Mouse (Mus musculus): ENCODE data around the gene Zfp773. TPM values are rescaled to one million over a fixed set of nuclear protein-coding genes. Genes with fewer than 3 reads are reported as not detected.
"Not testable (repeated sequence)": the region's sequence is repeated elsewhere in the genome, so short reads cannot be mapped to it uniquely, and the experiment has no call there.

Zfp773 gene
- polyA plus RNA-seq (2012; rRNA removed): 0.27 TPM in 2 replicates

DNA sequence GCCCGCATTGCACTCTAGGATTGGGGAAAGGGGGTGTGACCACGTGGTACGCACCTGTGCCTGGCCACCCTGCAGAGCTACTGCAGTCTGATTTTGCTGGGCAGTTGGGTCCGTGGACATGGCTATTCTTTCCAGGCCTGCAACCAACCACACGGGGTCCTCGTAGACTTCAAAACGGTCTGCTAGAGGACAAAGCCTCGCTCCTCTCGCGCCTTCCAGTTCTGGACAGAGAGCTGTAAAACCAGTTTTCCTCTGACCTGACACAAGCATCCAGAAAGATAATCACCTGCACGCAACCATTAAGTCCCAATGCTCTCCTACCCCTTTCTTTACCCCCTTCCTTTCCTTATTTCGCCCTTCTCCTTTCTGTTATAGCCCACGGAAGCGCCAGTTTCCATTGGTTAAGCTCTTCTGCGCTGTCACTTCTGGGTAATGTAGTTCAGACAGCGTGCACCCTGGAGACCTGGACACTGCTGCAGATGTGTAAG is at the start of gene Zfp773:
Gene Zfp773 (minus strand): TSS at position 377 of the 488 bp plus-strand sequence.
- peak within 1 kb of the TSS; percentile 56 for H3K4me3 ChIP-seq (ENCODE audit: insufficient read depth, low read depth, low read length)
- peak; percentile 57 for TF ChIP-seq CTCF (conservative IDR thresholded peaks at IDR 0.05; ENCODE audit: insufficient read depth, insufficient read length, low read depth, low read length)
- no peak for TF ChIP-seq POLR2A (IDR thresholded peaks at IDR 0.05; ENCODE audit: low read depth, low read length)
- DNase-seq: peak; percentile 71
- H3K4me1 ChIP-seq (ENCODE audit: control insufficient read depth, insufficient read depth, low read length): no peaks in the 10 kb centered on the region
- WGBS: 5% methylated on average over 16 of the region's 16 CpGs
- no peaks in the 10 kb centered on the region for H3K36me3 ChIP-seq (ENCODE audit: control insufficient read depth, insufficient read depth, low read length)
- H3K27me3 ChIP-seq (replicated peaks; ENCODE audit: control insufficient read depth, insufficient read depth, low read length): no peaks in the 10 kb centered on the region
- H3K27ac ChIP-seq (ENCODE audit: insufficient read depth, low read depth, low read length): peak within 1 kb of the TSS; percentile 39

DNA sequence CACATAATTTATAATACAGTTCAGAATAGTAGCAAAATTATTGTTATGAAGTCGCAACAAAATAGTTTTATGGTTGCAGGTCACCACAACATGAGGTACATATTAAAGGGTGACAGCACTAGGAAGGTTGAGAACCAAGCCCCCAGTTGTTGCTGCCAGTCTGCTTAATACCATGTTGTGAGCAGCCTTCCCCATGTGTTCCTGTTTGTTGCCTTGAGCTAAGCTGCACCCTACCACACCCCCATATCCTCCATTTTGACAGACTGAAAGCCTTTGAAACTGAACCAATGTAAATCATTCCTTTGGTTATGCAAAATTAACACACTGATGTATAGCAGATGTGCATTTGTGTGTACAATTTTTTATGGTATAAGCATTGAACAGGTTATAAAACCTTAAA is 49.3 kb upstream of the Zfp773 start:
- H3K4me3 ChIP-seq (ENCODE audit: insufficient read depth, low read depth, low read length): no peak overlapping the region
- no peaks in the 10 kb centered on the region; the same call in 1 of the 2 replicates for H3K4me1 ChIP-seq (ENCODE audit: control insufficient read depth, insufficient read depth, low read length)
- 96% methylated on average over 1 of the region's 1 CpGs for WGBS
- H3K27me3 ChIP-seq (replicated peaks; ENCODE audit: control insufficient read depth, insufficient read depth, low read length): no peaks in the 10 kb centered on the region
- no peak for TF ChIP-seq POLR2A (IDR thresholded peaks at IDR 0.05; ENCODE audit: low read depth, low read length)
- no peak for TF ChIP-seq CTCF (conservative IDR thresholded peaks at IDR 0.05; ENCODE audit: insufficient read depth, insufficient read length, low read depth, low read length)
- peaks cover 5% of the 10 kb centered on the region for H3K36me3 ChIP-seq (ENCODE audit: control insufficient read depth, insufficient read depth, low read length)
- no peak overlapping the region for H3K27ac ChIP-seq (ENCODE audit: insufficient read depth, low read depth, low read length)
- DNase-seq: no peak

DNA sequence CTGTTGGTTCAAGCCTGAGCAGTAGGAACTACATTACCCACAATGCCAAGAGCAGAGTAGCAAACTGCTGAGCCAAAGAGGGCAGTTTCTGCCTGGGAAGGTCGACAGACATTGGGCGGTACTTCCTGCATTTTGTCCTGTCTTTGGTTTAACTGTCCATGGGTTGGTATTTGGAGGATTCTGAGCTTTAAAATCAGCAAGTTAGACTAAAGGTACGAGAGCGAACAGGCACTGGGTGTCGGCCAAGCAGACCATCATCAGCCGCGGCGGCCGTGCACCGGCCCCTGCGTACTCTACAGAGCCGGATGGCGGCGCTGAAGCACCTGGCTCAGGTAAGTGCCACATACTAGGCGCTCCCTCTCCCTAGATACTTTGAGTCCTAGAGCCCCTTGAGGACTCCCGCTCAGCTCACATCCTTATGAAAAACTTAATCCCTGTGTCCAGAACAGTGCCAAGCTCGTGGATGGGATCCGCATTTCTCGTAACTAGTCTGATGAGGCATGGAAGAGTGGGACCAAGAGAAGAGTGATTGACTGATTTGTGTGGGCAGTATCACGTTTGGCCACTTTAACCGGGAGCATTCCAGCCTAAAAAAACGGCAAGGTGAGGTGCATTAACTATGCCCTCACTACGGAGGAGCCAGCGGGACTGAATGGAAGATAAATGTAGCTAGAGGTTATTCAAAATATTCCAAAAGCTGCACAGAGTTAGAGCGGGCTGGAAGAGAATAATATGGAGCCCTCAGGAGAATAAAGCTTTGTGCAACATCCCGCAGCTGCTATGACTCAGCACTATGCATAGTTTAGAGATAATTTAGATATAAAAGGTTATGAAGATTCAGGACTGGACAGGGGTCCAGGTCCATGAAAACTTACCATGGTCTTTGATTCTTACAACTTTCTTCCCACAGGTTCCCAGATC is 34.9 kb upstream of the Zfp773 start, which contains the start of gene Zfp418:
Gene Zfp418 (plus strand): TSS at position 104 of the 921 bp plus-strand sequence.
- peak within 1 kb of the TSS; percentile 40 for H3K27ac ChIP-seq (ENCODE audit: insufficient read depth, low read depth, low read length)
- TF ChIP-seq CTCF (conservative IDR thresholded peaks at IDR 0.05; ENCODE audit: insufficient read depth, insufficient read length, low read depth, low read length) (no peak), POLR2A (IDR thresholded peaks at IDR 0.05; ENCODE audit: low read depth, low read length) (no peak)
- WGBS: 1% methylated on average over 26 of the region's 26 CpGs

DNA sequence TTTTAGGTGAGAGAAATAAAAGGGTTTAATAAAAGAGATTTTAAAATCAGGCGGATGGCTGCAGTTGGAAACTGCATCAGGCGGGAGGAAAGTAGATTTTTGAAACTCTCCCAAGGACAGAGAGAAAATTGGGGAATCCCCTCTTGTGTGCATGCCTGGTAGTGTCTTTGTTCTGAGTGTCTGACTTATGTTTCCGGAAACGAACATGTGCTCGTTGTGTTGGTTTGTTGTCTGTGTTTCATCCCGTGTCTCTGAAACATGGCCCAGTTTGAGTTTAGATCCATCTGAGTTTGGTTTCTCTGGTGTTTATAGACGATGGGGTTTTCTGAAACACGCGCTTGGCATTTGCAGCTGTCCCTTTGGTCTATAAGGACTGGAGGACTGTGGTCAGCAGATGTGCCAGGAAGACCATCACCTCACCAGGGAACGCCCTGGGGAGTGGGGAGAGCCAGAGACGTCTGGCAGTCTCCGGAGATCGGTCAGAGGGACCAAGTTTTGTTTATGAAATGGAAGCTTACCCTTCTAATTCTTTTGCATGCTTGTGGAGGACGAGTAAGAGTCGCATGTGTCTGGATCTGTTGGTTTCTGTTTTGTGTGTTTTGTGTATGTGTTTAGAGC is 9.5 kb upstream of the Zfp773 start:
- DNase-seq: no peak
- no peaks in the 10 kb centered on the region for H3K36me3 ChIP-seq (ENCODE audit: control insufficient read depth, insufficient read depth, low read length)
- H3K4me1 ChIP-seq (ENCODE audit: control insufficient read depth, insufficient read depth, low read length): no peaks in the 10 kb centered on the region
- H3K4me3 ChIP-seq (ENCODE audit: insufficient read depth, low read depth, low read length): no peak overlapping the region
- 93% methylated on average over 15 of the region's 15 CpGs for WGBS
- TF ChIP-seq CTCF (conservative IDR thresholded peaks at IDR 0.05; ENCODE audit: insufficient read depth, insufficient read length, low read depth, low read length): no peak
- TF ChIP-seq POLR2A (IDR thresholded peaks at IDR 0.05; ENCODE audit: low read depth, low read length): no peak
- H3K27ac ChIP-seq (ENCODE audit: insufficient read depth, low read depth, low read length): no peak overlapping the region
- no peaks in the 10 kb centered on the region for H3K27me3 ChIP-seq (replicated peaks; ENCODE audit: control insufficient read depth, insufficient read depth, low read length)

More for the DNA sequence above, 34.9 kb upstream of the Zfp773 start, which contains the start of gene Zfp418:
- H3K4me3 ChIP-seq (ENCODE audit: insufficient read depth, low read depth, low read length): peak within 1 kb of the TSS; percentile 66
- DNase-seq: peak; percentile 87
- H3K27me3 ChIP-seq (replicated peaks; ENCODE audit: control insufficient read depth, insufficient read depth, low read length): no peaks in the 10 kb centered on the region
- peaks cover 5% of the 10 kb centered on the region for H3K36me3 ChIP-seq (ENCODE audit: control insufficient read depth, insufficient read depth, low read length)
- peaks cover 4% of the 10 kb centered on the region; the same call in 1 of the 2 replicates for H3K4me1 ChIP-seq (ENCODE audit: control insufficient read depth, insufficient read depth, low read length)

DNA sequence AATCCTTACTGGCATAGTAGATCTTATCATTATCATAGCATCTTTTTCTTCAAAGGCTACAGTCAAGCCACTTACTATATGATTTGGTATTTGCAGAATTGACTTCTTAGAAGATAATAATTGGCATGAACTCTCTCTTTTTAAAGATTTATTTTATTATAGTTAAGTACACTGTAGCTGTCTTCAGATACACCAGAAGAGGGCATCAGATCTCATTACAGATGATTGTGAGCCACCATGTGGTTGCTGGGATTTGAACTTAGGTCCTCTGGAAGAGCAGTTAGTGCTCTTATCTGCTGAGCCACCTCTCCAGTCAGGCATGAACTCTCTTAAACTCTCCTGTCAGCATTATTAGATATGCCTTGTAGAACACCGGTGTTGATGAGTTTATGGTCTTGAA is 7.7 kb upstream of the Zfp773 start:
- no peak for DNase-seq
- H3K27ac ChIP-seq (ENCODE audit: insufficient read depth, low read depth, low read length): no peak overlapping the region
- 70% methylated on average over 1 of the region's 1 CpGs for WGBS
- H3K27me3 ChIP-seq (replicated peaks; ENCODE audit: control insufficient read depth, insufficient read depth, low read length): no peaks in the 10 kb centered on the region
- no peak overlapping the region for H3K4me3 ChIP-seq (ENCODE audit: insufficient read depth, low read depth, low read length)
- TF ChIP-seq CTCF (conservative IDR thresholded peaks at IDR 0.05; ENCODE audit: insufficient read depth, insufficient read length, low read depth, low read length) (no peak), POLR2A (IDR thresholded peaks at IDR 0.05; ENCODE audit: low read depth, low read length) (no peak)
- no peaks in the 10 kb centered on the region for H3K36me3 ChIP-seq (ENCODE audit: control insufficient read depth, insufficient read depth, low read length)
- no peaks in the 10 kb centered on the region for H3K4me1 ChIP-seq (ENCODE audit: control insufficient read depth, insufficient read depth, low read length)

DNA sequence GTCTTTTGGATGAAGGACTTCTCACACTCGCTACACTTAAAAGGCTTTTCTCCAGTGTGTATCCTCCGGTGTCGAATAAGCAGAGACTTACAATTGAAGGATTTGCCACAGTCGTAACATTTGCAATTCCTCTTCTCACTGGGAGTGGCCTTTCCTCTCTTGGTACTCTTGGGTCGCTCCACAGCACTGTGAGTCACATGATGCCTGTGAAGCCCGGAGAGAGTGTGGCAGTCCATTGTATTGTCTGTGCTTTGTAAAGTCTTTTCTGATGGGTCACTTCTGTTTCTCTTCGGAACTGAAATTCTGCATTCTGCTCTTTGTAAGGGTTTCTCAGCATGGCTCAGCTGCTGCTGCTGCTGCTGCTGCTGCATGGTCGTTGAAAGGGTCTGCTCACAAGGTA is 3.8 kb downstream of the Zfp773 start:
- TF ChIP-seq POLR2A (IDR thresholded peaks at IDR 0.05; ENCODE audit: low read depth, low read length): no peak
- TF ChIP-seq CTCF (conservative IDR thresholded peaks at IDR 0.05; ENCODE audit: insufficient read depth, insufficient read length, low read depth, low read length): no peak
- H3K27me3 ChIP-seq (replicated peaks; ENCODE audit: control insufficient read depth, insufficient read depth, low read length): no peaks in the 10 kb centered on the region
- no peak overlapping the region for H3K4me3 ChIP-seq (ENCODE audit: insufficient read depth, low read depth, low read length)
- H3K27ac ChIP-seq (ENCODE audit: insufficient read depth, low read depth, low read length): no peak overlapping the region
- WGBS: 79% methylated on average over 8 of the region's 8 CpGs
- no peak for DNase-seq
- no peaks in the 10 kb centered on the region for H3K4me1 ChIP-seq (ENCODE audit: control insufficient read depth, insufficient read depth, low read length)
- no peaks in the 10 kb centered on the region for H3K36me3 ChIP-seq (ENCODE audit: control insufficient read depth, insufficient read depth, low read length)

DNA sequence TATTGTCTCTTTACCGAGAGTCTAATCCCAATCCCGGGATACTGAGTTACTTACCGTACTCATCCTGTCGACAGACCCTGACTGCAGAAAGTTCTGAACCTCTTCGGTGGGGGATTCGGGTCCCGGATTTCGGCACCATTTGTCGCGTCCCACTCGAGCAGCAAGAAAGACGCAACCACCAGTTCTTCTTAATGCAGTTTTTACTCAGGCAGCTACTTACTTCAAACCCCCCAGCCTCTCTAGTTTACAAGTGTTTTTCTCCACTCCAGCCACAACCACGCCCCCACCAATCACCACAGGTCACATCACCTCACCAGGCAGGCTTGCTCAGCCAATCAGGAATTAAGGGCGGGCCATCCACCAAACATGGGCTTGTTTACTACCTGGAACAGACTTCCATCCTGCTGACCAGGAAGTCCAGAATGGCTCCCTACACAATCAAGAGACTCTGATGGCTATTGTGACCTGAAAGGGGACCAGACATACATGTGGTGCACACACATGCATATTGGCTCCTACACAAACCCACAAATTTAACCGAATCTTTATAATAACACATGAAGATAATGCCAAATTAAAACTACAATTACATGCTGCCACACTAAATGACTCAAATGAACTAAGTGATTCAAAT is 5.9 kb downstream of the Zfp773 start:
- H3K4me3 ChIP-seq (ENCODE audit: insufficient read depth, low read depth, low read length); DNase-seq; H3K27me3 ChIP-seq (replicated peaks; ENCODE audit: control insufficient read depth, insufficient read depth, low read length); H3K36me3 ChIP-seq (ENCODE audit: control insufficient read depth, insufficient read depth, low read length); H3K27ac ChIP-seq (ENCODE audit: insufficient read depth, low read depth, low read length); H3K4me1 ChIP-seq (ENCODE audit: control insufficient read depth, insufficient read depth, low read length): not testable (repeated sequence)
- WGBS: 94% methylated on average over 15 of the region's 15 CpGs
